Mouse (Mus musculus) lung, postnatal 14 days (tissue): Measurements from ENCODE around the gene Abhd12b.

Experiments
- DNase-seq: peaks from one replicate; pipeline ENCODE4 v3.0.0; 2021

Gene Abhd12b

GRCm38 (mm10) chr12:70212501-70212900 is 58.6 kb downstream of the Abhd12b start:
- DNase-seq, result no peak

GRCm38 (mm10) chr12:70213601-70214000 is 59.7 kb downstream of the Abhd12b start:
- DNase-seq, result no peak

DNA sequence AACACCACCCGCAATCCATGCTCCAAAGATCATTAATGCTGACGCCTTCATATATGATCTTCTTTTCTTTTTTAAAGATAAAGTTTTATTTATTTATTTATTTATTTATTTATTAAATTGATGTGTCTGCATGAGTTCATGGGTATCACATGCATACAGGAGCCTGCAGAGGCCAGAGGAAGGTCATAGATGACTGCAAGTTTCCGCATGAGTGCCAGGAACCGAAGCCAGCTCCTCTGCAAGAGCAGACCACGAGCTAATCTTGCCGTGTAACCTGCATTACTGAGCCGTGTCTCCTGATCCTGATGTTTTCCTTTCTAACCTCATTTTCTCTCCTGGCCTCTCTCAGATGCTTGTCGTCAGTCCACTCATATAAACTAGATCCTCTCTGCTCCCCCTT is 60.3 kb downstream of the Abhd12b start:
- no peak for DNase-seq

GRCm38 (mm10) chr12:70216229-70216800 is 62.4 kb downstream of the Abhd12b start:
- no peak for DNase-seq

GRCm38 (mm10) chr12:70218795-70219540 is 65.0 kb downstream of the Abhd12b start:
- DNase-seq, result no peak

DNA sequence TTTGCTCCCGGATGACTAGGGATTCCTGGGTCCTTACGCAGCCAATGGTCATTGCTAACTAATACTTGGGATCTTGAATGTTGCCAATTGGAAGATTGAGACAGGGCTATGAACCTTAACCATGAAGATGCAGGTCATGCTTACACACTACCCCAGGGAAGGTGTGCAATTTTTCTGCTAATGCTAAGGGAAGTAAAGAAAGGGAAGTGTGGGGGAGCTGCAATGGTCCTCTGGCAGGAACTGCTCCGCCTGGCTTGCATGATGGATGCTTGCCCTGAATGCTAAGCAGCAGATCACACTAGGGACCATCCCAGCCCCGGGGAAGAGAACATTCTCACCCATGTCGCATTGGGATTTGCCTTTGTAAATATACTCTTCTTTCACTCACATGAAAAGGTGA is 67.5 kb downstream of the Abhd12b start:
- no peak for DNase-seq

DNA sequence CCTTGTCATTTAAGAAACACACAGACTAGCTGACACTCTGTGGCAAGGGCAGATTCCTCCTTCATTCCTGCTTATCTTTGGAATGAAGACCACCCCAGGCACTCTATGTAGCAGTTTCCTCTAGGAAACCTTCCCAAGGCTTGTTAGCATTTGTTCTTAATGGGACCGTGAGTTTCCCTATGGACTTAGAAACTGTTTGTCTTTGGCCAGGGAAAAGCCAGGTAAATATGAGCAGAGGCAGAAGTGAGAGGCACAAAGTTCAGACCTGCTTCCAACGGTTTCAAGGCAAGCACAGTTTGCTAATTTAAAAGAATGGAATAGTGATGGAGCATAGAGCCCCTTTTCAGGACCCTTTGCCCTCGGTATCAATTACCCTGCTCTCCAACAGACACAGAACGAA is 69.4 kb downstream of the Abhd12b start:
- DNase-seq, result no peak

DNA sequence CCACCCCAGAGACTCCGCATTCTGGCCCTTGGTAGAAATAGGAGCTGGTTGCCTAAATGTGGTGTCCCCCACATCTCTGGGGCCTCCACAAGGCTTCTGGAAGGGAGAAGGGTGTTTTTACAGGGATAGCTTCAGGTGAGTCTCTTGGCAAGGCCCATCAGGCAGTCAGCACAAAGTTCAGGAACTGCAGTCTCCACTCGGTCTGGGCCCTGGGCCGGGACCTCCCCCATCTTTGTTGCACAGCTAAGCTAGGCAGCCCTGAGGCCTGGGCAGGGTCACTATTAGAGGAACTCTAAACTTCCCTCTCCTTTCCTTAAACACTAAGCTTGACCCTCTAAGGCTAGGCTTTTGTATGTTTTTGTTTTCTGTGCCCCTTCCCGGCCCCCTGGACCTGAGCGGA is 72.7 kb downstream of the Abhd12b start:
- DNase-seq, result no peak

GRCm38 (mm10) chr12:70227121-70227932 is 73.4 kb downstream of the Abhd12b start:
- peak; percentile 87 for DNase-seq

DNA sequence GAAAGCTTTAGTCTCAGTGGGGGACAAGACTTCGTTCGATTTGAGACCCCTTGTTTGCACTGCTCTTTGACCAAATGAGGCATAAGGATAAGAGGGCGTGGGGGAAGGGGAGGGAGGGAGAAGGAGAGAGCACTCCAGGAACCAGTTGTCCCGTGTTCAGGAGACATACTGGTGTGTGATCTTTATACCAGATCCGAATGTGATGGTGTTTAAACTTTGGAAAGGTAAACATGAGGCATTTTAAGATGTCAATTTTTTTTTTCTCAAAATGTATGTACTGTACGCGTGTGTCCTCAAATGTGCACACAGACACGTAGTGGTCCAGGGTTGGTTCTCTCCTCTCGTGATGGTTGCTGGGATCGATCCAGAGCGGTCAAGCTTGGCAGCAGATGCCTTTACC is 74.2 kb downstream of the Abhd12b start:
- DNase-seq, result no peak

- no peak for DNase-seq
Measured at GRCm38 (mm10) chr12:70231294-70231693, 77.4 kb downstream of the Abhd12b start, which contains the start of gene Pygl. TSS of gene Pygl (minus strand) at chr12:70231488.

DNA sequence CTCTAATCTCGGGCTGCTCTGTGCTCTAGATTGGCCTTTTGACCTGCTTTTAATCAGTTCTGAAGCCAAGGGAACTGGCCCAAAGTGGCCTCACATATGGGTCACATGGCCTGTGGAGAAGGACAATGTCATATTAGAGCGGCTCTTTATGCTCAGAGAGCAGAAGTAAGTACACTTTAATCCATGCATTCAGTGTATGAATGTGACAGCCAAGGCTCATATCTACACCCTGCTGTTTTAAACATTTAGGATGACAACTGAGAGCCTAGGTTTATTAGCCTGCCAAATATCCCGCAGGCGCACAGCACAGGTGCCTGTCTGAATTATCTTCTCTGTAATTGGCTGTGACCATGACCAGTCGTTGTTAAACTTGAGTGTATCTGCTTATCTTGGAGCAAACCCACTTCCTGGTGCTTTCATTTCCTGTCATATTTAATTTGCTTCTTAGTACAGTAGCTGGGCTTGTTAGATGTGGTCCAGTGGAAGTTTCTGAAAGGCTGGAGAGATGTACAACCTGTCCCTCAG is 78.1 kb downstream of the Abhd12b start:
- no peak for DNase-seq
